Mouse (Mus musculus) left cerebral cortex, postnatal 4 days (tissue): ENCODE results near the gene Pygo2. TPM values are rescaled to one million over a fixed set of nuclear protein-coding genes. Genes with fewer than 3 reads are reported as not detected.
A peak's percentile ranks its signal among the peaks of the same experiment; 100 is the strongest.

ENCODE experiments used
- DNase-seq: peaks from one replicate; pipeline ENCODE4 v3.0.0-alpha.2; 2022
- intact Hi-C: fragments of 180-260 bp; cut with DNase I; formaldehyde crosslinking; loops from one replicate; pipeline ENCODE4 v1.15.1; 2025
- total RNA-seq, 2 experiments: library from RNA; stranded (reverse); gene quantifications; 2 replicates each; pipeline ENCODE4 v1.2.3; 2021

Gene Pygo2
- total RNA-seq = 10 to 100 TPM; 53.3 to 60.2 TPM

DNA sequence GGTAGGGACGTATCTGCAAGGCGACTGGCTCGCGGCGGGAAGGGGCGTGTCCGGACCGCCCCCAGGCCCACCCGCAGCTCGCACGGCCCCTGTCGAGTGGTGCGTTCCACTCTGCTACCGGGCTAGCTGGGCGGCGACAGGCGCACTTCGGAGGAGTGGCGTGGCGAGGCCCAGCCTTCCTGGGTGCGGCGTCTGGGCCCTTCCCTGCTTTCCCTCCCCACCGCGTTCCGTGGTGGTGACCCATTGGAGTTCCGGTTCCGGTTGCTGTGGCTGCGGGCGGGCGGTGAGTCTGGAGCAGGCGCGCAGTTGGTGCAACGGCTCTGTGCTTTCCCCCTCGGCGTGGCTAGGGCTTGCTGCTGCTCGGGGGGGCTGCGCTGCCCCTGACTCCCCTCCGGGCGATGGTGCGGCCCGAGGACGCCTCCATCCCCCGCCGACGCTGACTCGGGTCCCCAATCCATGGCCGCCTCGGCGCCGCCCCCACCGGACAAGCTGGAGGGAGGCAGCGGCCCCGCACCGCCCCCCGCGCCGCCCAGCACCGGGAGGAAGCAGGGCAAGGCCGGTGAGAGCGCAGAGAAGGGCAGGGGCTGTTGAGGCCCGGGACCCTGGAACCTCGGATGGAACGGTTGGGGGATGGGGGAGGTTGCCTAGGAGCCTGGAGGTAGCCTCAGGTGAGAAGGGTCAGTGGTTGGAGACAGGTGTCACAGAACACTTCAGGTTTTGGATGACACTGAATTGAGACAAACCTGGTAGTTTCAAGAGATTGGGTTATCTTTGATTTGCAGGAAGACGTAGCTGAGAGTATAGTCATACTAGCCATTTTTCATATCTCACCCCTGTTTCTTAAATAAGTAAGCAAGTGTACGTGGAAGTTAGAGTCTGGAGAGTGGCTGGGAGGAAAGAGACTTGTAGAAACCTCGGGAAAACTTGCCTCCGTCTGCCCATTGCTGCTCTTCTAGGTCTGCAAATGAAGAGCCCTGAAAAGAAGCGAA is at the start of gene Pygo2:
Pygo2 (plus strand) TSS at position 44 of the 989 bp plus-strand sequence.
- intact Hi-C loops = no loop called here
- peak; percentile 97 for DNase-seq

DNA sequence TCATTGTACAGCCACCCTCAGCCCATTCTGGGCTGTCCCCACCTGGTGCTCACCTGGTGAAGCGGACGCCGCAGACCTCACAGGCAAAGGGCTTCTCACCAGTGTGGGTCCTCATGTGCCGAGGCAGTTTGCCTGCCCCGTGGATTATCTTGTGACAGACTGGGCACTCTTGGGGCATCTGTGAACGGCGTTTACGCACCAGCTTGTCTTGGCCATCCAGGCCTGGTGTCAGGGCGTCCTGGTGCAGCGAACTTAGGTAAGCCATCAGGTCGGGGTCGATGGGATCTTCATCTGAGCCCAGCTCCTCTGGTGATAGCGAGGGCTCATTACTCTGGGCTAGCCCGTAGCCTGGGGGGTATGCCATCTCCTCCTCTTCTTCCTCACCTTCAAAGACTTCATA is 49.7 kb upstream of the Pygo2 start:
- intact Hi-C loops = no loop called here
- no peak for DNase-seq

DNA sequence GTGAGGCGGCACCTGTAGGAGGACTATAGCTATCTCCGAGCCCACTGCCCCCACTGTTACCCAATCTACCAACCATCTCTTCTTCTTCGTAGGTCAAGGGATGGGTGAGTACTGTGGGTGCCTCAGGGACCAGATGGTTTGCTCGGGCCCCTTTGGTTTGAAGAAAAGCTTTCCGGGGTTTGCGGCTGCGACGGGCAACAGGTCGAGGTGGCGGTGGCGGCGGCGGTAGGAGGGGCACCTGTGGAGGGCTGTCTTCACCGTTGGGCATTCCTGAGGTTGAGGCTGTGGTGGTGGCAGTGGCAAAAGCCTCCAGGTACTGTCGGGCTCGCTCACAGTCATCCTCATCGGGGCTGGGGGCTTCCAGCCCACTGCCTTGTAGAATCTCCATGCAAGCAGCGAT is 49.3 kb upstream of the Pygo2 start:
- DNase-seq = no peak
- intact Hi-C loops = no loop called here

DNA sequence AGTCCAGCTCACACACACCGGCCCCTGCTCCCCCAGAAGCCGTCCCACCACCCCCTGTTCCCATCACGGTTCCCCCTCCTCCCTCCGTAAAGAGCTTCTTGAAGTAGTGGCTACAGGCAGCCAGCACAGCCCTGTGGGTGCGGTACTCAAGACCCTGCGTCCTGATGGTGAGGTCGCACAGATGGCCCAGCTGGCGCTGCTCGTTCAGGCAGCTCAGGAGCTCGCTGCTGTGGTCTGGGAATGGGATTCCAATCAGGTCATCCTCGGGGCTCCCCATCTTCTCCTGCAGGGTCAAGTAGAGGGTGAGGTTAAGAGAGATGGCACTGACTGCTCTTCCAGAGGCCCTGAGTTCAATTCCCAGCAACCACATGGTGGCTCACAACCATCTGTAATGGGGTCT is 48.8 kb upstream of the Pygo2 start:
- no peak for DNase-seq
- intact Hi-C loops = no loop called here

DNA sequence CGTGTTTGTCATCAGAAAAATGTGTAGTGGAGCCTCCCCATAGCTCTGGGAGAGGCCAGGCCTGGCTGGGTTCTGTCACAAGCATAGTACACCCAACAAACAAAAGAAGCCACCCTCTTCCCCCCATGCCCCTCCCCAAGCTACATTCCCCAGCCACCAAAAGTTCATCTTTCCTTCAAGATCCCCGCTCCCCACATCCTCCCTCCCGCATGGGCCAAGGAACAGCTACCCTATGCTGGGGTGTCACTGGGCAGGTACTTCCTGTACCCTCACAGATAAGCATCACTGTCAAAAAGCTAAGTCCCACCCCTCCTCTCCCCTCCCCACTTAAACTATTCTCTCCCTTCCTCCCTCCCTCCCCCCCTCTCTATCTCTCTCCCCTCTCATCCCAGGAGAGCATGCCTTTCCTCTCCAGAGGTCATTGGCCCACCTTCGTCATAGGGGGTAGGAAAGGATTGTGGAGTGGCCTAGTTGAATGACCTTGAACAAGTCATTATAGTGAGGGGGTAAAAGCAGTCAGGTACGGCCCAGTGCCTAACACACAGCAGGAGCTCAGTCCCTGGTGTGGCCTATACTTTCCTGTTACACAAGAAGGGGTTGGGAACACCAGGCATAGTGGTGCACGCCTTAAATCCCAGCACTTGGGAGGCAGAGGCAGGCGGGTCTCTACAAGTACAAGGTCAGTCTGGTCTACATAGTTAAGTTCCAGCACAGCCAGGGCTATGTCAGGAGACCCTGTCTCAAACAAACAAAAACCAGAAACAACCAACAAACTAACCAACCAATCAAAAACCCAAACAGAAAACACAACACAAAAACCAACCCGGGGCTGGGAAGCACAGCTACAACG is 47.8 kb upstream of the Pygo2 start:
- intact Hi-C loops = no loop called here

DNA sequence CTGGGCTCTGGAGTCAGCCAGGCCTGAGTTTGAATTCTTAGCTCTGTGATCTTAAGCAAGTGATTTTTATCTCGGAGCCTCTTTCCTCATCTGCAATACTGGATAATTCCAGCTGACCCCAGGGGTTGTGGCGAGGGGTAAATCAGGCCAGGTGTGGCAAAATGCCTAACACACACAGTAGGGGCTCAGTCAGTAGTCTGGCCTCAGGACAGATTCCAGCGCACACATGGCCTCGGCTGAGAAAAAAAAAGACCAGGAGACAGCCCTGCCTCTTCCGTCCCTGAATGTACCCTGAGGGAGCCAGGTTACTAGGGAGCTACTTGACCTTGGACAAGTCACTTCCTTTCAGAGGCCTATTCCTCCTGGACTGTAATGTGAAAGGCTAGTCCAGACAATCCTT is 47.1 kb upstream of the Pygo2 start:
- intact Hi-C loops = no loop called here
- no peak for DNase-seq

More for the DNA sequence above, 47.8 kb upstream of the Pygo2 start:
- no peak for DNase-seq

DNA sequence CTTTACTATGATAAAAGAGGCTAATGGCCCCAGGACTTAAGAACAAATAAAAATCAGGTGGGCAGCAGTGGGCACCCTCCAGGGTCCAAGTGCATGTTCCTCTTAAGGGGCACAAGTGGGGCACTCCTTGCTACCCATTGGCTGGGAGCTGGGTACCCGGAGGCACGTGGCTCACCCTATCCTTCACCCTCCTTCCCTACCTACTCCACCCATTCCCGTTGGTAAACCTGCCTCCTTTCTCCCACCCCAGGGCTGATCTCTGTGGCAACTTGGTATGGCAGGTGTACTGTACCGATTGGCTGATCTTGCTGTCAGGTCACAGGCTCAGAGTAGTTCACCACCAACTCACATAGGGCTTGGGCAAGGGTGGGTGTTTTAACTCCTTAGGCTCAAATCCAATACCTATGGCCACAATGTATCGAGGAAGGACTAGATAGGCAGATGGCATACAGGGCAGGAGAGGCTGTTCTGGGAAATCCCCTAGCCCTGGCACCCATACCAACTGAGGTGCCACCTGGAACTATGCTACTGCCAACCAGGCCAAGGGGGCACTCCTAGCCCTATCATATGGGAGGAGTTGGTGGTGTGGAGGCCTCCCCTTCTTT is 46.3 kb upstream of the Pygo2 start:
- intact Hi-C loops = no loop called here
- no peak for DNase-seq

DNA sequence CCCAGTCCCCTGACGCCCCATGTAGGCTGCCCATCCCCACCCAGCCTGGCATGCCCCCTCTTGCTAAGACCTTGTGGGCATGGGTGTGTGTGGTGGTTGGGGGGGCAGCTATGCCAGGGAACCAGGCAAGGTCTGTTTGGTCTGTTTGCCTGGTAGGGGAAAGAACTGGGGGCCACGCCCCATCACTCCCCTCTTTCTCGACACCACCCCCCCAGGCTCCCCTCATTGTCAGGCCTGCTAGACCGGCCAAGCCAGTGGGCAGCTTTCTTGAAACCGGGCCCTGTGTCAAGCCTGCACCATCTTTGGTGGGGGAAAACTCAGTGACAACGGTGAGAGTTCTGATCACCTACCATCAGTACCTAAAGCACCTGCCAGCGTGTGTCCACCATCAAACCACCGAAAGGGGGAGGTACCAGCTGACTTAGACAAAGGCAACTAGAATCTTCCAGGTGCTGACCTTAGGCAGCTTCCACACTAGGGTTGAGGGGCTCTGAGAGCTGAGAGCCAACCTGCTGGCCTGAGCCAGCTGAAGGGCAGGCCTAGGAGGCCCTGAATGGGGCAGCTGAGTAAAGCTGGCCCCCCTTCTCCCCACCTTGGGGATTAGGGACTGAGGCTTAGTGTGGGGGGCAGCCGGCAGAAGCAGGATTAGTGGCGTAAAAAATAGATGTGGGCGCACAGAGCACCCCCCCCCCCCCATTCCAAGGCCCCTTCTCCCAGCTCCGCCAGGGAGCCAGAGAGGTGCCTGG is 45.5 kb upstream of the Pygo2 start:
- intact Hi-C loops = no loop called here
- no peak for DNase-seq

DNA sequence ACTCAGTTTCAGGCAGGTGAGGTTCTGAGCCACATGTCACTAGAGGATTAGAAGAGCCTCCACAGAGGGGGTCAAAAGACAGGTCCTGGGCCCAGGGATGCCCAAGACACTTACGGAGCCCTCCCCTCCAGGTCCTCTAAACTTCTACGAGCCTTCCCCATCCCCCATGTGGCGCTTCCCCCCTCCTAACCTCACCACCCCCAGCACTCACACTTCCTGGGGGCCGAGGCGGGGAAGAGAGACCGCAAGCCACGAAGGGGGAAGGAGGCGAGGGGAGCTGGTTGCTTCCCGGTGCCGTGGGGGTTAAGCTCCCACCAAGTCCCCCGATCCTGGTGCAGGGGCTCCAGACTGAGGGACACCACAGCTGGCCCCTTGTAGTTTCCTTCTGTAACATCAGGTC is 44.6 kb upstream of the Pygo2 start:
- DNase-seq = no peak
- intact Hi-C loops = no loop called here

DNA sequence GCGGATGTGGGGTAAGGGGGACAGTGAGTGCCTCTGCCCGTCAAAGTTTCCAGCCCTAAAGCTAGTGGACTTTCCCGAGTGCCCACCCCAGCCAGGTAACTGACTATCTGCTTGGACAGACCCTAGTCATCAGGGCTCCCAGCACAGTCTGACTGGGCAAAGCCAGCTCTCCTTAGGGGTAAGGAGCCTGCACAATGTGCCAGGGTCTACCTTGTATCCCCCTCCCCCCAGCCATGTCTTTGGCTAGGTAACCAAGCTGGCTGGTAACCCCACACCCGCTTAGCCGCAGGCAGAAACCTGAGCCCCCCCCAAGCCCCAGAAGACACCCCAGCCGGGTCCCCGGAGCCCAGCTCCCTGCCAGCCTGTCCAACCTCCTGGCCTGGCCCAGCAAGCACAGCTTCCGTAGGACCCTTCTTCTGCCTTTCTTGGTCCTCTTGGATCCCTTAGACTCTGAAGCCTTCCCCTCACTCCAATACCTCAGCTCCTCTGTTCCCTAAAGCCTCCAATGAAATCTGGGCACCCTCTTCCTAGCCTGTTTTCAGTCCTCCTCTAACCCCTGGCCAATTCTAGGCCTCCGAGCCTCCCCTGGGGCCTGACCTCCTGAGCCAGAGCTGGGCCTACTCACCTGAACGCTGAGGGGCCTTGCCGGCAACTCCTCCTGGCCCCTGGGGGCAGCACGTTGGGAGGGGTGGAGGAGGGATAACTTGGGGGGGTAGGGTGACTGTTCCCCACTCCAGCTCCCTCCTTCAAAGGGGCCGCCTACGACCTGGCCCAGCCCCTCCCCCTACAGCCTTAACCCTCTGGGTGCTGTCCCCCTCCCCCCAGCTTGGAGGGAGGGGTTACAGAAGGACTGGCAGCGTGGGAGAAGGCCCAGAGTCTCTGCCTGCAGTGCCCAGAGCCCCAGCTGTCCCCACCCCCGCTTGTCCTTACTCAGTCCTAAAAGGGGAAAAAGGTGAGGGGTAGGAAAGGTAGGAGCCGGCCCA is 43.3 kb upstream of the Pygo2 start:
- DNase-seq = no peak
- intact Hi-C loops = no loop called here

DNA sequence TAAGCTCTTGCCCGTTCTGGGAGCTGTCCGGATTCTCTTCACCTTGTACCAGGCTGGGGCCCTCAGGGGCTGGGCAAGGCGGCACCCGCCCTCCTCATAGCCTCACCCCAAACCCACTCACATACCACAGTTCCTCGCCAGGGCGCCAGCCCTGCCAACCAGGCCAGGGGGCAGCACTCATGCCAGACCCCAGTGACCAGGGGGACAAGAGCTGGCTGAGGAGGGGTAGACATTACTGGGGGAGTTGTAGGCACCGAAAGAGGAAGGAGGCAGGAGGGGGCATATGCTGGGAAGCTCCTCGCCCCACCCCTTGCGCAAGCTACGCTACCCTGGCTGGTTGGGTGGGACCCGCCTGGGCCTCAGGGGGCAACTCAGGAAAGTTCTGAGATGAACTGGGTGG is 42.4 kb upstream of the Pygo2 start:
- intact Hi-C loops = no loop called here
- no peak for DNase-seq

DNA sequence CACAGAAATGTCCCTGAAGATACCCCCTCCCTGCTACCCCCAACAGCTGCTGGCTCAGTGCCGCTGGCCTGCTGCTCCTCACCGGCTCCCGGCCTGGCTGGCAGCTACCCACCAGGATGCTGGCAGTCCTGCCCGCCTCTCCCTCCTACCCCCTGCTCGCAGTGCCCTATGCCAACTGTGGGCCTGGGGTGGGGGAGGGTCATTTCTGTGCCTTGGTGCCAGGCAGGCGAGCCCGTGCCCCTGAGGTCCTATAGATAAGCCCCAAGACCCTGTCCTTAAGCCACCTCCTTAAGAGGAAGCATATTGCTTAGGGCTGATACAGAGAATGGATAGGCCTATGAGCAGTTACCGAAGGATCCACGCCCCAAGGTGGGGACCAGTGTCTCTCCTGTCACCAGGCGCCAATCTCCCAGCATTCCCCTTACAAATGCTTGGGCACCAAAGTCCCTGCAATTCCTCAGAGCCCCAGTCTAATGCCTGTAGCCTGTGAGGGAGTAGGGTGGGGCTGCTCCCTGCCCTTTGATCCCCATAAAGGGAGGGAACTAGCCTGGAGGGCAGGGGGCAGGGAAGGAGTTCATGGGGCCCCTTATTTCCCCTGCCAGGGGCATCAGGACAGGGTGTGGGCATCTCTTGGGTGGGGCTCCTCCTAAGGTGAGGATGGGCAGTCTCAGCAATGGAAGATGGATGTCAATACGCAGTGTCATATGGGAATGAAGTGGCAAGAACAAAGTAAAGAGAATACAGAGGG is 41.7 kb upstream of the Pygo2 start:
- intact Hi-C loops = no loop called here
- peak; percentile 66 for DNase-seq

DNA sequence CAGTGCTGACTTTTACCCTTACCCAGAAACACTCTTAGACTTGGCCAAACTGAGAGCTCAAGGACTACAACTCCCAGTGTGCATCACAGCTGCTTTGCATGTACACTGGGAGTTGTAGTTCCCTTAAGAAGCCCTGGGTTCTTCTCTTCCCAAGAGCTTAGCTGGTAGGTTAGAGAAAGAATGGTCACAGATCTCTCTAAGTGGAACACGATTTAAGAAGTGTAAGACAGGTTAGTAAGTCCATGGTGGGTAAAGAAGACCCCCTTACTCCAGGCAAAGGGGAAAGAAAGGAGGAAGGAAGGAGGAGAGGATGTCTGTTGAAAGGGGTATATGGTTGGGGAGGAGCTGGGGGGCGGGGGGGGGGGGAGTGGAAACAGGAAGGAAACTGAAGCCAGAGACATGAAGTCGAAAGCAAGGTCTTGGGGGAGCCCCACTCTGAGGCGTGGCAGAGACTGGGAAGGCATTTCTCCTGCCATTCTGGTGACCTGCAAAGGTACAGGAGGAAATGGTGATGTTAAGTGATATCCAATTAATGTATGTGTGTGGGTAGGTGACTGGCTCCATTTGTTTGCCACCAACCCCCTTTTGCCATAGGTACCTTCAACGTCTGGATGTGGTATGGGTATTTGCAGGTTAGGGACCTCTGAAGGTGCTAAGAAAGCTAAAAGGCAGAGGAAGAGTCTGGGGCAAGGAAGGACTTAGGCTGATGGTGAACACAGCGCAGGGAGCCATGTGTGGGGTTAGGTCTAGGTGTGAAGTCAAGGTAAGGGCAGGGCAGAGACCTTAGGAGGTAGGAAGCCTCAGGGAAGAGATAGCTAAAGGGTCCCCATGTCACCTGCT is 40.9 kb upstream of the Pygo2 start:
- no peak for DNase-seq
- intact Hi-C loops = no loop called here

DNA sequence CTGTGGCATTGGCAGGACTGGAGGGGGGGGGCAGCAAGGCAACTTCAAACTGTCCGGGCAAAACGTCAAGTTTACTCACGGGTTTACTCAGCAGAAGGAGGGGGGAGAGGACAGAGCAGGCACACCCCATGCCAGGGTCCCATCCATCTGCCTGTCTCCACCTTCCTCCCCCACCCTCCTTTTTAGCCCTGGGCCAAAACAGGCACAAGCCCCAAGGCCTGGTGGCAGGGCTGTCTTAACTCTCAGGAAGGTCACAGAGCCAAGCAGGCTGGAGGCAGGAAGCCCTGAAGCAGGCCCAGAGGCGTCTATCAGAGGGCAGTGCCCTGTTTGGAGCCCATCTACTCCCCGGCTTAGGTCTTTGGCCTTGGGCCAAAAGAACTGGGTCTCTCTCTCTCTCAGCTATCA is 39.9 kb upstream of the Pygo2 start:
- intact Hi-C loops = no loop called here
- peak; percentile 29 for DNase-seq

DNA sequence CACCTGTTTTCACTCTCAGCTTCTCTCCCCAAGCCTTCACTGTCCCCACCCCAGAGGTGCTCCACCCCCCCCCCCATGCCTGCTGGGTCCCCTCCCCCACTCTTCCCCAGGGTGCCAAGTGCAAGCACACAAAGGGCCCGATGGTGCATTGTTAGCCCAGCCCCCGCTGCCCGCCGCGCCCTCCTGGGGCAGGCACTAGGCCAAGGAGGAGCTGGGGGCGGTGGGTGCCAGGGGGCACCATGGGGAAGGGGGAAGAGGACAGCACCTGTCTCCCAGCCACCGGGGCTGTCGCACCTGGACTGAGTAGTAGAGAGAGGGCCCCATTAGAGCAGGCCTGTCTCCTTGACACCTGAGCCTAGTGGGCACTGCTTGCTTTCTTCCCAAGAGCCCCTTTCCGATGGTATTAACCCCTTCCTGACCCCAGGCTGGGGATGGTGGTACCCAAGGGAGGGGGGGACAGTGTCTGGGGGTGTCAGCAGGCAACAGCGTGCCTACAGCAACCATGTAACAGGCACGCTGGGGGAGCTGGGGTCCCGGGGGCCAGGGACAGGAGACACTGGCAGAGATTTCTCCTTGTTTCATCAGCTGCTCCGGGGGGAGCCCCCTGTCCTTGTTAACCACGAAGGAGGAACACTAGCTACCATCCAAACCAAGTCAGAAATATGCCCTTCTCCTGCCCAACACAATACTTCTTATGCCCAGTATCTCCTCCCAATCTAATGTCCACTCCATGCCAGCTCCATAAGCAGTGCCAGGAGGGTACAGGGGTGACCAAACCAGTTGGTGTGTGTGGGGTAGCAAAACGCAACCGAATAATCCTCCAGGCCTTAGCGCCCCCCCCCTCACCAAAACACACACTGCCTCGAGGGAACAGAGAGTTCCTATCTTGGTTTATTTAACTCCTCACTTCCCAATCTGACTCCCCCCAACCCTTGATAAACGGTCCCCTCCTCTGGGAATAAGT is 39.0 kb upstream of the Pygo2 start:
- intact Hi-C loops = no loop called here
- DNase-seq = no peak

DNA sequence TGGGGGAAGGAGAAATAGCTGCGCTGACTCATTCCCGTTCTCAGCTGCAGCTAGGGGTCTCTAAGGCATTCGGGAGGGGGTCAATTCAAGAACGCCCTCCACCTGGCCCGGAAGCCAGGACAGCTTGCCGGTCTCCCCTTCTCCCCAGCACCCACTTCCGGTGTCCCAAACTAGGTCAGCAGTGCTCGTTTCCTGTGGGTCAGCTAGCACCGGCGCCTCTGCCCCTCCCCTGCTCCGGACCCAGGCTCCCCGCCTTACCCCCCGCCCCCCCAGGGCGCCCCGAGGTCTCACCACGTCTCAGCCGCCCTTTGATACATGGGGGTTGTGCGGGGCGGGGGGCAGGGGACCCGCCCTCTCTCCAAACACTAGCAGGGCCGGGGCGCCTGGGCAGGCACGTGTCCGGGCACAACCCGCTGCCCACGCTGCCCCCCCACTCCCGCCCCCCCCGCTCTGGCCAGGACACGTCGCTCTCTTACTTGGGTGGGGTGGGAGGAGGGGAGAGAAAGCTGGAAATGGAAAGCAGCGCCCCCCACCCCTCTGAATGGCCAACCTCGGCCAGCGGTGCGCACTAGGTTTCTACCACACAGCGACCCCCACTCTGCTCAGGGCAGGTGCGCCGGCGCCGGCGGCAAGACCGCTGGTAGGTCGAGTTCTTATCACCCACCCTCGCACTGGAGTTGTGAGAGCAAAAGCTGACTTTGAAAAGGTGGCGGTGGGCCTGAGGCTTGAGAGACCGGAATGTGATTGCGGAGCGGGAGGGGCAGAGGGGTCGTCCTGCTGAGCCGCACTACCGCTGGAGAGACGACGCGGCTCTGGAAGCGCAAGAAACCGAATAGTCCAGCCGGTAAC is 38.1 kb upstream of the Pygo2 start:
- intact Hi-C loops = no loop called here
- DNase-seq = peak; percentile 35
